Mouse (Mus musculus): Measurements from ENCODE around the gene Macrod2.

DNA sequence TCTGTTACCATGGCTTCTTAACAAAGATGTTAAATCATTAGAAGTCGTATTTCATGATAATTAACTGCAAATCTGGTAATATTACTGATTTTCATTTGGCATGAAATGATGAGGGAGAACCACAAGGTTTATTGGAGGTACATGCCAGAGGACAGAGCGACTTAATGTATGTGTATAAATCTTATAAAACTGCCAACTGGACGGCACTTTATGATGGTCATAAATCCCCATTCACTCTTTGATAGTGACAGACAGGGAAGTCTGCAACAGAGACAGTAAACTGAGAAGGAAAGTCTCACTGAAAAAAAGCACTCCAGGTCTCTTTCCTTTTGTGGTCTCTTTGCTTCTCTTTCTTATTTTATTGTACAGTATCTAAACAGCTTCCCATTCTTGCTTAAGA, 1176.3 kb downstream of the Macrod2 start:
- no peak for TF ChIP-seq EP300 (IDR thresholded peaks at IDR 0.05; ENCODE audit: low read depth)
- no peak for TF ChIP-seq CTCF (IDR thresholded peaks at IDR 0.05; ENCODE audit: low read depth)
